Mouse (Mus musculus) midbrain, postnatal 0 days (tissue): Measurements from ENCODE around the gene Txndc11. TPM values are rescaled to one million over a fixed set of nuclear protein-coding genes. Genes with fewer than 3 reads are reported as not detected.
A peak's percentile ranks its signal among the peaks of the same experiment; 100 is the strongest.

Experiments
- ATAC-seq: fragments of 200-750 bp; cut with Nextera tagmentation; 2 replicates; pipeline ENCODE4 v1.8.0; 2017; ENCODE audit warnings: moderate number of reproducible peaks, mild to moderate bottlenecking, moderate TSS enrichment, moderate library complexity; ENCODE audit not compliant: low FRiP score
- DNase-seq: peaks from one replicate; pipeline ENCODE4 v3.0.0-alpha.2; 2015; ENCODE audit warnings: low spot score
- H3K27ac ChIP-seq: fragments of 300-500 bp; sonication (generic); 2 replicates; pipeline ENCODE4 v1.5.1; 2014; ENCODE audit warnings: low read depth, mild to moderate bottlenecking, low read length, mixed read lengths
- H3K27me3 ChIP-seq: fragments of 300-500 bp; sonication (generic); 2 replicates; pipeline ENCODE4 v1.6.1; 2014; ENCODE audit warnings: low read length, control low read depth, mixed read lengths; ENCODE audit not compliant: insufficient read depth
- H3K36me3 ChIP-seq: fragments of 300-500 bp; sonication (generic); 2 replicates; pipeline ENCODE4 v1.6.1; 2014; ENCODE audit warnings: low read length, control low read depth, mixed read lengths; ENCODE audit not compliant: insufficient read depth
- H3K4me1 ChIP-seq: fragments of 300-500 bp; sonication (generic); 2 replicates; pipeline ENCODE4 v1.6.1; 2014; ENCODE audit warnings: mild to moderate bottlenecking, control low read depth, antibody characterized with exemption, low read length, mixed read lengths; ENCODE audit not compliant: insufficient read depth
- H3K4me2 ChIP-seq: fragments of 300-500 bp; sonication (generic); 2 replicates; pipeline ENCODE4 v1.6.1; 2014; ENCODE audit warnings: low read depth, mild to moderate bottlenecking, low read length, mixed read lengths; ENCODE audit not compliant: poor library complexity, severe bottlenecking
- H3K4me3 ChIP-seq: fragments of 300-500 bp; sonication (generic); 2 replicates; pipeline ENCODE4 v1.5.1; 2014; ENCODE audit warnings: low read depth, mild to moderate bottlenecking, low read length, moderate library complexity
- H3K9ac ChIP-seq: fragments of 300-500 bp; sonication (generic); replicated peaks from 2 replicates; pipeline ENCODE4 v1.6.1; 2014; ENCODE audit warnings: mild to moderate bottlenecking, low read length, moderate library complexity, mixed read lengths; ENCODE audit not compliant: poor library complexity, severe bottlenecking
- H3K9me3 ChIP-seq: fragments of 300-500 bp; sonication (generic); 2 replicates; pipeline ENCODE4 v1.6.1; 2016; ENCODE audit warnings: low read length, control low read depth
- CTCF ChIP-seq: IDR thresholded peaks from 2 replicates; pipeline ENCODE4 v1.5.1; 2016; ENCODE audit warnings: antibody characterized with exemption, mild to moderate bottlenecking
- WGBS: fragments of 180-500 bp; shearing (Covaris S2); extraction: QIAGEN DNeasy Blood & Tissue Kit; methylation state at CpG from one replicate; pipeline ENCODE4 v1.1.7; 2014; 5-methylcytosine and 5-hydroxymethylcytosine counted together
- polyA plus RNA-seq: library from polyadenylated mRNA; unstranded; fragments of >200 nt; fragmentation: Nextera tagmentation; extraction: Ambion mirVana; gene quantifications from 2 replicates; pipeline ENCODE4 v1.2.1, GENCODE M21; 2015
- total RNA-seq: library from RNA; depleted of rRNA; stranded (reverse); fragments of >200 nt; gene quantifications from 2 replicates; pipeline ENCODE4 v1.2.3, GENCODE M21; 2014; rRNA removed

Txndc11 gene
- 46.4 and 48.4 TPM in 2 replicates for total RNA-seq
- 25.4 and 30.5 TPM in 2 replicates for polyA plus RNA-seq

DNA sequence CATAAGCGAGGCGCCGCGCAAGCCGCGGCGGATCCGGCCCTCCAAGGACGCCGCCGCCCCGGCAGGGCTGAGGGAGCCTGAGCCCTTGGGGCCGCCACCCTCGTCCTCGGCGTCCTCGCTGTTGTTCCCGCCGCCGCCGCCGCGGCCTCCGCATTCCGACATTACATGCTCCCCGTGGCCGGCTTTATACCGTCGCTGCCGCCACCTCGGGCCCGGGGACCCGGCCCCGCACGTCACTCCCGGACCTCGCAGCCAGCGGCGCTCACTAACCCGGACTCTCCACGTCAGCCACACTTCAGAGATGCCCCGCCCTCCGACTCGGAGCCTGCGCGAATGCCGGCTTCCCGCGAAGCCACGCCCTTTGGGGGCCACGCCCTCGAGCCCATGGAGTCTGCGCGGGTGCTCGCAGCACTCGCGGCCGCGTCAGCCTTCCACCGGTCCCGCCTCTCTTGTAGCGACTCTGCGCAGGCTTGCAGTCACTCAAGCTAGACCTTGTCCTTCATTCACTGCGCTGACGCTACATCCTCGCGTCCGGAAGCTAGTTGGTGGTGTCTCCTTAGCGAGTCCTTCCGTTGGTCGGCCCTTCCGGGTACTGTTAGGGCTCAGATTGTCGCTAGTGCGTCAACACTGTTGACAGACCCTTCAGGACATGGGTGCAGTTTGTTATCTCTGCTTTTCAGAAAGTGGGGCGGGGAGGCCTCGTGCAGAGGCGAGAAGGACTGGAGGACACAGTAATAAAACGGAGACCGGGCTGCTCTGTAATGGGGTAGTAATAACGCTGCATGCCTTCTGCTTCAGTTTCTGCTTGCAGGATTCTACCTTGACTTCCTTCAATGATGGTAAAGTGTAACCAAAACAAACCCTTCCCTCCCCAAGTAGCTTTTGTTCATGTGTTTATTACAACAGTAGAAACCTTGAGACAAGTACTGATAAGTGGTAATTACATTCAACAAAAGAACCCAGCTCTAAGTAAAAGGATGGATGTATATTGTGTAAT is at the start of gene Txndc11:
Gene Txndc11, minus strand, starts transcription at position 303 of the 997 bp plus-strand sequence.
- H3K4me3 ChIP-seq, result peak within 1 kb of the TSS; percentile 81
- peaks cover 20% of the 10 kb centered on the region for H3K36me3 ChIP-seq
- TF ChIP-seq CTCF, result 0 out of 2 replicates have a peak, but pooled peaks have one; percentile 22
- peaks cover 6% of the 10 kb centered on the region; the same call in 1 of the 2 replicates for H3K4me1 ChIP-seq
- under 1% methylated on average over 67 of the region's 80 CpGs for WGBS
- DNase-seq (peak; percentile 98), ATAC-seq (peak; percentile 99)
- H3K27me3 ChIP-seq, result no peaks in the 10 kb centered on the region
- peak within 1 kb of the TSS; percentile 86 for H3K27ac ChIP-seq
- H3K4me2 ChIP-seq, result peak within 1 kb of the TSS; percentile 77
- no peaks in the 10 kb centered on the region for H3K9me3 ChIP-seq
- H3K9ac ChIP-seq, result peak within 1 kb of the TSS; percentile 93

- no peak for DNase-seq
- no peak overlapping the region for H3K9ac ChIP-seq
- H3K4me2 ChIP-seq, result no peak overlapping the region; the same call in 1 of the 2 replicates
- H3K9me3 ChIP-seq, result no peaks in the 10 kb centered on the region
- H3K4me1 ChIP-seq, result no peaks in the 10 kb centered on the region; the same call in 1 of the 2 replicates
- 87% methylated on average over 2 of the region's 2 CpGs for whole genome bisulfite sequencing
- no peak for TF ChIP-seq CTCF
- no peak overlapping the region for H3K27ac ChIP-seq
- no peak for ATAC-seq
- no peak overlapping the region for H3K4me3 ChIP-seq
- no peaks in the 10 kb centered on the region for H3K27me3 ChIP-seq
- no peaks in the 10 kb centered on the region for H3K36me3 ChIP-seq
Measured at GRCm38 (mm10) chr16:11177404-11177803, 43.0 kb upstream of the Txndc11 start.

GRCm38 (mm10) chr16:11176884-11177244 is 42.4 kb upstream of the Txndc11 start:
- 2% methylated on average over 4 of the region's 4 CpGs for whole genome bisulfite sequencing
- Histone ChIP-seq H3K27me3 (no peaks in the 10 kb centered on the region), H3K27ac (peak overlapping the region; percentile 77; the same call in 1 of the 2 replicates), H3K4me3 (peak overlapping the region; percentile 87), H3K36me3 (no peaks in the 10 kb centered on the region), H3K9ac (peak overlapping the region; percentile 88; the same call in 1 of the 2 replicates), H3K4me2 (peak overlapping the region; percentile 84), H3K4me1 (no peaks in the 10 kb centered on the region; the same call in 1 of the 2 replicates), H3K9me3 (no peaks in the 10 kb centered on the region)
- ATAC-seq (no peak), DNase-seq (no peak)
- TF ChIP-seq CTCF, result no peak

- ATAC-seq (peak; percentile 91), DNase-seq (peak; percentile 90)
- WGBS, result under 1% methylated on average over 46 of the region's 57 CpGs
Measured at GRCm38 (mm10) chr16:11176208-11176883, 41.9 kb upstream of the Txndc11 start, which contains the start of gene Zc3h7a. Gene Zc3h7a, minus strand, starts transcription at chr16:11176393.

GRCm38 (mm10) chr16:11175489-11176207 is 41.2 kb upstream of the Txndc11 start:
- no peaks in the 10 kb centered on the region for H3K27me3 ChIP-seq
- no peaks in the 10 kb centered on the region for H3K36me3 ChIP-seq
- ATAC-seq (peak; percentile 70), DNase-seq (peak; percentile 66)
- no peak for TF ChIP-seq CTCF
- peak overlapping the region; percentile 87 for H3K4me3 ChIP-seq
- H3K27ac ChIP-seq, result peak overlapping the region; percentile 77
- peak overlapping the region; percentile 88 for H3K9ac ChIP-seq
- H3K4me1 ChIP-seq, result no peaks in the 10 kb centered on the region; the same call in 1 of the 2 replicates
- H3K4me2 ChIP-seq, result peak overlapping the region; percentile 84
- no peaks in the 10 kb centered on the region for H3K9me3 ChIP-seq
- under 1% methylated on average over 72 of the region's 72 CpGs for WGBS

More at GRCm38 (mm10) chr16:11176208-11176883, 41.9 kb upstream of the Txndc11 start, which contains the start of gene Zc3h7a:
- peak; percentile 75 for TF ChIP-seq CTCF
- no peaks in the 10 kb centered on the region for H3K9me3 ChIP-seq
- H3K4me2 ChIP-seq, result peak within 1 kb of the TSS; percentile 84
- H3K27me3 ChIP-seq, result no peaks in the 10 kb centered on the region
- peak within 1 kb of the TSS; percentile 88 for H3K9ac ChIP-seq
- peak within 1 kb of the TSS; percentile 77 for H3K27ac ChIP-seq
- no peaks in the 10 kb centered on the region for H3K36me3 ChIP-seq
- H3K4me1 ChIP-seq, result no peaks in the 10 kb centered on the region; the same call in 1 of the 2 replicates
- peak within 1 kb of the TSS; percentile 87 for H3K4me3 ChIP-seq
